Mouse (Mus musculus): ENCODE results near the gene Stxbp6. TPM values are rescaled to one million over a fixed set of nuclear protein-coding genes. Genes with fewer than 3 reads are reported as not detected.

Stxbp6 gene
- total RNA-seq, 2 experiments from 2014 or later: 1.5 to 1.6 TPM

- ATAC-seq (replicated peaks; ENCODE audit: low FRiP score, poor library complexity, severe bottlenecking): no peak
Observed at GRCm38 (mm10) chr12:45006569-45006968, 67.9 kb downstream of the Stxbp6 start.

GRCm38 (mm10) chr12:45006049-45006448 is 68.5 kb downstream of the Stxbp6 start:
- ATAC-seq (replicated peaks; ENCODE audit: low FRiP score, poor library complexity, severe bottlenecking): no peak

- ATAC-seq (replicated peaks; ENCODE audit: low FRiP score, poor library complexity, severe bottlenecking): no peak
Observed at GRCm38 (mm10) chr12:45001996-45002395, 72.5 kb downstream of the Stxbp6 start.

- no peak for ATAC-seq (replicated peaks; ENCODE audit: low FRiP score, poor library complexity, severe bottlenecking)
Observed at GRCm38 (mm10) chr12:44997422-44997821, 77.1 kb downstream of the Stxbp6 start.

- no peak for ATAC-seq (replicated peaks; ENCODE audit: low FRiP score, poor library complexity, severe bottlenecking)
Observed at GRCm38 (mm10) chr12:44996897-44997296, 77.6 kb downstream of the Stxbp6 start.

GRCm38 (mm10) chr12:44996274-44996673 is 78.2 kb downstream of the Stxbp6 start:
- ATAC-seq (replicated peaks; ENCODE audit: low FRiP score, poor library complexity, severe bottlenecking): no peak

GRCm38 (mm10) chr12:44993391-44993790 is 81.1 kb downstream of the Stxbp6 start:
- ATAC-seq (replicated peaks; ENCODE audit: low FRiP score, poor library complexity, severe bottlenecking): no peak

GRCm38 (mm10) chr12:44992847-44993246 is 81.7 kb downstream of the Stxbp6 start:
- ATAC-seq (replicated peaks; ENCODE audit: low FRiP score, poor library complexity, severe bottlenecking): no peak

GRCm38 (mm10) chr12:44990379-44990778 is 84.1 kb downstream of the Stxbp6 start:
- ATAC-seq (replicated peaks; ENCODE audit: low FRiP score, poor library complexity, severe bottlenecking): no peak

- ATAC-seq (replicated peaks; ENCODE audit: low FRiP score, poor library complexity, severe bottlenecking): no peak
Observed at GRCm38 (mm10) chr12:44989011-44989410, 85.5 kb downstream of the Stxbp6 start.

GRCm38 (mm10) chr12:44987762-44988161 is 86.7 kb downstream of the Stxbp6 start:
- ATAC-seq (replicated peaks; ENCODE audit: low FRiP score, poor library complexity, severe bottlenecking): no peak

GRCm38 (mm10) chr12:44979316-44979848 is 95.1 kb downstream of the Stxbp6 start:
- no peak for ATAC-seq (replicated peaks; ENCODE audit: low FRiP score, poor library complexity, severe bottlenecking)

- ATAC-seq (replicated peaks; ENCODE audit: low FRiP score, poor library complexity, severe bottlenecking): no peak
Observed at GRCm38 (mm10) chr12:44975266-44975665, 99.2 kb downstream of the Stxbp6 start.

DNA sequence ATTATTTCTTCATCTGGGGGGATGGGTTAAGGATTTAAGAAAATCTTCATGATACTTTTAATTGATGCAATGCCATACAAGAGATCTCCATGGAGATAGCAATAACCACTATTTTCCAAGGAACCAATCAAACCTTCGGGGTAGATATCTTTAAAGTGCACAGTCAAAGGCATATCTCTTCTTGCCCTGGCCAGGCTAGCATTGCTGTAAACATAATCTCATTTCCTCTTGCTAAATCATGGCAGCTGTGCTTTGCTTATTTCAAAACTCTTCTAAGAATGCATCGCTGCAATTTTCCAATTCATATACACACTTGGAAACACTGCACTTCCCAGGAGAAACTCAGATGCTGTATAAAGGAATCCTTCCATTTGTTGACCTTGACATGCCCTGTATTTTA is 103.0 kb downstream of the Stxbp6 start:
- ATAC-seq (replicated peaks; ENCODE audit: low FRiP score, poor library complexity, severe bottlenecking): no peak

- no peak for ATAC-seq (replicated peaks; ENCODE audit: low FRiP score, poor library complexity, severe bottlenecking)
Observed at GRCm38 (mm10) chr12:44967448-44967847, 107.1 kb downstream of the Stxbp6 start.

DNA sequence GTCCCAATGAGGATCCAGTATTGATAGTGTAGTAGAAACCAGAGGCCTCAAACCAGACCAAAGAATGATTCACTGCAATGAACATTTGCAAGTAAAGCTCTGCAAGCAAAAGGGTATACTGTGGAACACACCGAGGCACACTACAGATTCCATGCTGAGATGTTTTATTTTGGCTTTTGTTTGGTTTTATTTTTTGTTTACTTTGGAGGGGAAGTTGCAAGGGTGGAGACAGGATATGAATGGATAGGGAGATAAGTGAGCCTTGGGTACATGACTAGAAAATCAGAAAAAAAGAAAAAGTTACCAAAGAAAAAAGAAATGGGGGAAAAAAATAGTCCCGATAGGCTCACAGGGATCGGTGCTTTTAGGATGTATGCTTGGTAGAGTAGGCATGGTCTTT is 117.0 kb downstream of the Stxbp6 start:
- no peak for ATAC-seq (replicated peaks; ENCODE audit: low FRiP score, poor library complexity, severe bottlenecking)

DNA sequence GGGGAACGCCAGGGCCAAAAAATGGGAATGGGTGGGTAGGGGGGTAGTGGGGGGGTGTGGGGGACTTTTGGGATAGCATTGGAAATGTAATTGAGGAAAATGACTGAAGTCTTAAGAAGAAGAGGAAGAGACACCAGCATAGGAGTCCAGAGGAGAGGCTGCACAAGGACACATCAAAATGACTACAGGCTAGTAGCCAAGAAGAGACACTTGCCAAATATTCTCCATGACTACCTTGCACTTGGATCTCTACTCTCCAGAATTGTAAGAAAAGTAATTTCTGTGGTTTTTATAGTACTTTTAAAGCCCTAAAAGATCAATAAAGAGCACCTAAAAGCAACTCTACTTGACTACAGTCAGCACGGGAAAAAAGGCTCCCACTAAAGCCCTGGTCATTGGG is 121.4 kb downstream of the Stxbp6 start:
- ATAC-seq (replicated peaks; ENCODE audit: low FRiP score, poor library complexity, severe bottlenecking): no peak

DNA sequence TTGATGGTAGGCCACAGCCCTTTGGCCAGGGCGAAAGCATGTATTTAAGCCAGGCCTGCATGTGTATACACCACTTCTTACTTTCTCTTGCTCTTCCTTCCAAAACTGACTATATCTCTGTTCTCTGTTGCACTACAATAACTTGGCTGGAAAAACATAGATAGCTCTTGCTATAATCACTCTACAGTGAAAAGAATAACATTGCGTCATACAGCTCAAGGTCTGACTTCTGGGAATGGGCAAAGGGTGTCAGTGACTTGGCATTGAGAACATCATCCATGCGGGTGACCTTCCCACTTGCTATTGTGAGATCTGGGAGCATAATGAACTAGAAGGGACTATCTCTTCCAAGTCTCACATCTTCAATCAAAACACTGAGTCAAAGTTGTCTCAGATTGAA is 122.4 kb downstream of the Stxbp6 start:
- ATAC-seq (replicated peaks; ENCODE audit: low FRiP score, poor library complexity, severe bottlenecking): no peak

GRCm38 (mm10) chr12:44950559-44950958 is 124.0 kb downstream of the Stxbp6 start:
- ATAC-seq (replicated peaks; ENCODE audit: low FRiP score, poor library complexity, severe bottlenecking): no peak

- no peak for ATAC-seq (replicated peaks; ENCODE audit: low FRiP score, poor library complexity, severe bottlenecking)
Observed at GRCm38 (mm10) chr12:44947823-44948222, 126.7 kb downstream of the Stxbp6 start.

DNA sequence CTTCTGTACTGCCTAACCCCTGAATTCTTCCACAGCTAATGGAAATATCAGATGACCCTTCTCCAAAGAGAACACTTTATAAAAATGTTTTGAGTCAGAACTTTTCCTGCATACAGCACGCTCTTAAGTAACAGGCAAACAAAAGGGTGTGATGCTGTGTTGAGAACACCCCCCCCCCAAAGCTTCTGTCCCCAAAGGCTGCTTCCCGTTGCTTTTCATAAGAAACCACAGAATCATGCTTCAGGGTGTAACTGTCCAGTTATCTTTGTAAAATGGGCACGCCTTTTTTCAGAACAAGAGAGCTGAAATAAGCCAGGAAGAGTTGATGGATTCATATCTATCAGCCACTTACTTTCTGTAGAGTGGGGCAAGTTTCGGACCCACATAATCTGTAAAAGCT is 134.2 kb downstream of the Stxbp6 start:
- no peak for ATAC-seq (replicated peaks; ENCODE audit: low FRiP score, poor library complexity, severe bottlenecking)

- no peak for ATAC-seq (replicated peaks; ENCODE audit: low FRiP score, poor library complexity, severe bottlenecking)
Observed at GRCm38 (mm10) chr12:44939106-44939505, 135.4 kb downstream of the Stxbp6 start.

Data from erythroblast, adult 5-6 weeks (primary cell).